Mouse (Mus musculus) liver, embryonic 12.5 days (tissue): Measurements from ENCODE around the gene Fut11. TPM values are rescaled to one million over a fixed set of nuclear protein-coding genes. Genes with fewer than 3 reads are reported as not detected.

Experiments used
- ATAC-seq: fragments of 200-750 bp; cut with Nextera tagmentation; 2 replicates; pipeline ENCODE4 v1.8.0; 2017; ENCODE audit warnings: moderate number of reproducible peaks, mild to moderate bottlenecking, moderate library complexity
- H3K27ac ChIP-seq: fragments of 300-500 bp; sonication (generic); 2 replicates; pipeline ENCODE4 v1.5.1; 2016; ENCODE audit warnings: mild to moderate bottlenecking
- H3K27me3 ChIP-seq: fragments of 300-500 bp; sonication (generic); replicated peaks from 2 replicates; pipeline ENCODE4 v1.6.1; 2016; ENCODE audit warnings: mild to moderate bottlenecking, moderate library complexity
- H3K36me3 ChIP-seq: fragments of 300-500 bp; sonication (generic); 2 replicates; pipeline ENCODE4 v1.6.1; 2016; ENCODE audit warnings: mild to moderate bottlenecking, moderate library complexity
- H3K4me1 ChIP-seq: fragments of 300-500 bp; sonication (generic); 2 replicates; pipeline ENCODE4 v1.6.1; 2016
- H3K4me2 ChIP-seq: fragments of 300-500 bp; sonication (generic); 2 replicates; pipeline ENCODE4 v1.6.1; 2016; ENCODE audit warnings: mild to moderate bottlenecking, moderate library complexity
- H3K4me3 ChIP-seq: fragments of 300-500 bp; sonication (generic); 2 replicates; pipeline ENCODE4 v1.5.1; 2016; ENCODE audit warnings: mild to moderate bottlenecking, moderate library complexity
- H3K9ac ChIP-seq: fragments of 300-500 bp; sonication (generic); 2 replicates; pipeline ENCODE4 v1.6.1; 2016; ENCODE audit warnings: mild to moderate bottlenecking, moderate library complexity
- H3K9me3 ChIP-seq: fragments of 300-500 bp; sonication (generic); replicated peaks from 2 replicates; pipeline ENCODE4 v1.6.1; 2016; ENCODE audit warnings: mild to moderate bottlenecking, moderate library complexity
- WGBS: fragments of 180-500 bp; shearing (Covaris S2); methylation state at CpG from one replicate; pipeline ENCODE4 v1.1.7; 2016; ENCODE audit not compliant: insufficient replicate concordance; 5-methylcytosine and 5-hydroxymethylcytosine counted together
- microRNA-seq: library from miRNA; unstranded; fragments of <30 nt; microRNA quantifications from one replicate; pipeline ENCODE4, GENCODE M21; 2017
- polyA plus RNA-seq: library from polyadenylated mRNA; unstranded; fragments of >200 nt; fragmentation: Nextera tagmentation; extraction: Ambion mirVana; gene quantifications from 2 replicates; pipeline ENCODE4 v1.2.1, GENCODE M21; 2016

Fut11 gene
- polyA plus RNA-seq, 1 experiment from 2014 or later = 11.5 TPM

- Histone ChIP-seq H3K4me2 (no peak overlapping the region), H3K36me3 (peaks cover 36% of the 10 kb centered on the region), H3K9ac (no peak overlapping the region), H3K9me3 (no peaks in the 10 kb centered on the region), H3K27ac (no peak overlapping the region), H3K4me1 (no peaks in the 10 kb centered on the region), H3K27me3 (no peaks in the 10 kb centered on the region), H3K4me3 (no peak overlapping the region)
- 73% methylated on average over 3 of the region's 3 CpGs for WGBS
- ATAC-seq = no peak
Observed at GRCm38 (mm10) chr14:20746935-20747334, 52.2 kb downstream of the Fut11 start.

DNA sequence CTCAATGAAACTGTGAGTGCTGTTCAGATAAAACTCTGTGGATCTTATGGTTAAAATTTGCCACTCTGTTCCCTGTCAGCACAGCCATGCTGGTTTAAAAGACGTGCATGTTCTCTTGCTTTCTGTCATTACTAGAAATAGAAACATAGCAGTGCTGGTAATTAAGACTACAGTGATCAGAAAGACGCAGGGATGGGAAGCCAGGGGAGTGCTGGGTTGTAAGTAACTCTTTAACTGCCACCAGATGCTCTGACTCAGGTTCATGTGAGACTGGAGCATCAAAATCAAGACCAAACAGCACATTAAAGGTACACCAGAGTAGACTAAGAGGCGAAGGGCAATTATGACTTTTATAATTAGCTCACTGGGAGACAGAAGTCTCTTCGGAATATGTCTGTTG lies 53.6 kb downstream of the Fut11 start:
- 71% methylated on average over 4 of the region's 4 CpGs for WGBS
- H3K4me3 ChIP-seq = no peak overlapping the region
- H3K36me3 ChIP-seq = peaks cover 35% of the 10 kb centered on the region
- no peak overlapping the region for H3K27ac ChIP-seq
- no peak overlapping the region for H3K4me2 ChIP-seq
- no peaks in the 10 kb centered on the region for H3K4me1 ChIP-seq
- no peaks in the 10 kb centered on the region for H3K9me3 ChIP-seq
- no peaks in the 10 kb centered on the region for H3K27me3 ChIP-seq
- no peak for ATAC-seq
- H3K9ac ChIP-seq = no peak overlapping the region

GRCm38 (mm10) chr14:20749494-20750051 lies 54.8 kb downstream of the Fut11 start:
- Histone ChIP-seq H3K9me3 (no peaks in the 10 kb centered on the region), H3K27me3 (no peaks in the 10 kb centered on the region), H3K27ac (no peak overlapping the region), H3K36me3 (peaks cover 26% of the 10 kb centered on the region), H3K9ac (no peak overlapping the region), H3K4me3 (no peak overlapping the region), H3K4me2 (no peak overlapping the region), H3K4me1 (no peaks in the 10 kb centered on the region)
- 85% methylated on average over 4 of the region's 4 CpGs for WGBS
- no peak for ATAC-seq

GRCm38 (mm10) chr14:20750503-20750902 lies 55.7 kb downstream of the Fut11 start:
- Histone ChIP-seq H3K9me3 (no peaks in the 10 kb centered on the region), H3K27me3 (no peaks in the 10 kb centered on the region), H3K4me1 (no peaks in the 10 kb centered on the region), H3K4me3 (no peak overlapping the region), H3K4me2 (no peak overlapping the region), H3K27ac (no peak overlapping the region), H3K9ac (no peak overlapping the region), H3K36me3 (peaks cover 26% of the 10 kb centered on the region)
- 73% methylated on average over 5 of the region's 5 CpGs for WGBS
- no peak for ATAC-seq

Small RNAs within 50 kb of the gene (microRNA-seq; reads per million reads assigned to microRNA genes)
- 1.8 reads per million for gene Mir6946

Other genes starting within 250 kb of the Fut11 start
- gene Cfap70, start 242.7 kb upstream of the Fut11 start, polyA plus RNA-seq = 0.19 and 0.25 TPM in 2 replicates
- 49.2 and 51.4 TPM in 2 replicates for gene Anxa7, start 214.8 kb upstream of the Fut11 start, polyA plus RNA-seq
- 0.48 and 0.57 TPM in 2 replicates for gene Mss51, start 198.1 kb upstream of the Fut11 start, polyA plus RNA-seq
- gene Ppp3cb, start 148.4 kb upstream of the Fut11 start, polyA plus RNA-seq = 26.8 and 30.0 TPM in 2 replicates
- gene Usp54, start 53.9 kb upstream of the Fut11 start, polyA plus RNA-seq = 2.2 and 2.3 TPM in 2 replicates
- gene Myoz1, start 38.4 kb upstream of the Fut11 start, polyA plus RNA-seq = 0.38 TPM in 1 of 2 replicates, not detected in the other
- 0.25 and 0.54 TPM in 2 replicates for gene Synpo2l, start 26.6 kb upstream of the Fut11 start, polyA plus RNA-seq
- gene Sec24c, start 20.7 kb upstream of the Fut11 start, polyA plus RNA-seq = 51.9 and 54.6 TPM in 2 replicates
- 178 and 187 TPM in 2 replicates for gene Chchd1, start 8.0 kb downstream of the Fut11 start, polyA plus RNA-seq
- gene Zswim8, start 12.6 kb downstream of the Fut11 start, polyA plus RNA-seq = 10.7 and 11.1 TPM in 2 replicates
- gene Ndst2, start 39.6 kb downstream of the Fut11 start, polyA plus RNA-seq = 22.4 and 24.9 TPM in 2 replicates
- 13.2 and 15.6 TPM in 2 replicates for gene Camk2g, start 99.1 kb downstream of the Fut11 start, polyA plus RNA-seq
- gene Plau, start 141.7 kb downstream of the Fut11 start, polyA plus RNA-seq = 0.49 TPM in 2 replicates
- gene Vcl, start 234.4 kb downstream of the Fut11 start, polyA plus RNA-seq = 36.0 and 37.7 TPM in 2 replicates